Mouse (Mus musculus) heart, postnatal 14 days (tissue): ENCODE measurements around the gene Atxn7l1. TPM values are rescaled to one million over a fixed set of nuclear protein-coding genes. Genes with fewer than 3 reads are reported as not detected.

ENCODE experiments used
- DNase-seq, 2 experiments: peaks; one replicate each; pipeline ENCODE4 v3.0.0; 2021 to 2022
- intact Hi-C: fragments of 180-260 bp; cut with DNase I; formaldehyde crosslinking; loops from one replicate; pipeline ENCODE4 v1.15.1; 2025
- total RNA-seq, 2 experiments: library from RNA; stranded (reverse); gene quantifications; 2 replicates each; pipeline ENCODE4 v1.2.3; 2021

Atxn7l1 gene
- total RNA-seq, 2 experiments from 2014 or later, result 17.1 to 18.6 TPM

DNA sequence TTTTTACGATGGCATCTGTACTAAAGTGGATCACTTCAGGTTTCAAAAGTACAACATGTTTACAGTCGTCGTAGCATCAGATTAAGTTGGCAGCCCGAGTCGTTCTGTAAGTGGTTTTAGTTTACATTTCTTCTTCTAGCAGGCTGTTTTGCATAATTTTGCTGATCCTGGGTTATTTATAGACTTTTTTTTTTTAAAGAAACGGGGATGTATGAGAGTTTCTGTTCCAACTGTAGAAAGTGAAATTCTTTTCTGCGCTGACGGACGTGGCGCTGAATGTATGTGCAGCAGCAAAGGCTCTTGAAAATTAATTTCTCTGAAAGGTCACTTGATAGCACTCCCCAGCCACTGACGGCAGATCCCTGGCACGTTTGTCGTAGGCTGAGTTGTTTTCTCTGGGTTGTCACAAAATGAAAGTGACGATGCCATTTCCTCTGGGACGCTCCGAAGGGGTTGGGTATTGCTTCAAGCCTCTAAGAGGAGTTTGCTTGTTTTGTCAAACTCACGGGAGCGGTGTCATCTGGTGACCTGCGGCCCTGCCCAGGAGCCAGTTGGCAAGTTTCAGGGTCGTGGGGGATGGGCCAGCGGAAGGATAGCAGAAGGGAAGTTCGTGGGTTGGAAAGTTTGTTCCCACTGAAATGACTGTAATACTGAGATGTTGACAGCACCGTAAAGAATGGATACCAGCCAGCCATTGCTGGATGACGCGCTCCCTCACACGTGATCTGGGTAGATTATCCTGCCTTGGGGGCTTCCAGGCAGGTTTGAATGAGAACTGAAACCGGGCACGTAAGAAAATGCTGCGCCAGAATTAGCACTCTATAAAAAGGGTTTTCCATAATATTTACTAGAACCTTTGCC, 155.3 kb downstream of the Atxn7l1 start:
- peak; percentile 71 to 74 for DNase-seq
- intact Hi-C loops, result no loop called here

- no peak for DNase-seq
- intact Hi-C loops, result no loop called here
These were observed 155.9 kb downstream of the Atxn7l1 start for GRCm38 (mm10) chr12:33303384-33303770.

- no peak for DNase-seq
- intact Hi-C loops, result no loop called here
These were observed 157.6 kb downstream of the Atxn7l1 start for GRCm38 (mm10) chr12:33305106-33305505.

DNA sequence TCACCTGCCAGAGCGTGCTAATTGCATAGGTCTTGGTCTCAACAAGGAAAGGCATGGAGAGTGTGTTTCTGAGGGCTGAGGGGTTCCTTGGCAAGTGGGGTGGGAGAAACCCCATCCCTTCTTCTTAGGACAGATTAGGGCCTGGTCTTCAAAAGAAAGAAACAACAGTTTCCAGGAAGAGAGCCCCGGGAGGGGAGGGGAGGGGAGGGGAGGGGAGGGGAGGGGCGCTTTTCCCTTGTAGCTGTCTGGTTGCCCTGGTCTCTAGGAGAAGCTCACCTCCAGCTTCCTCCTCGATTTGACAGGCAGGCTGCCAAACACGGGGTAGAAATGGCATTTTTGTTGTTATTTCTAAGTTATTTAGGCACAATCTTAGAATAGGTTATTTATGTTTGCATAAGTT, 159.0 kb downstream of the Atxn7l1 start:
- no peak for DNase-seq
- intact Hi-C loops, result no loop called here

DNA sequence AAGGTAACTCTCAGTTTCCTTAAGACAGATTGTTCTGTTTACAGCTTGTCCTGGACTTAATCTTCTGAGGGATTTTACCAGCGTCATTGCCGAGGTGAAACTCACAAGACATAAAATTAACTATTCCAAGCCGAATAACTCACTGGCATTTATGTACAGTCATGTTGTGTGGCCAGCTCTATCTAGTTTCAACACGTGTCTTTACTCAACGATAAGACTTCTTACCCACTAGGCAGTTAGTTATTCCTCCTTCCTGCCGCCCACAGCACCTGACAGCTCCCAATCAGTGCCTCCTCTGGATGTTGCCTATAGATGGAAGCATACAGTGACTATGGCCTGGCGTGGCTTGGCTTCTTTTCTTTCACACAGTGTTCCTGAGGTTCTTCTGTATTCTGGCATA, 161.2 kb downstream of the Atxn7l1 start:
- intact Hi-C loops, result no loop called here
- no peak for DNase-seq

DNA sequence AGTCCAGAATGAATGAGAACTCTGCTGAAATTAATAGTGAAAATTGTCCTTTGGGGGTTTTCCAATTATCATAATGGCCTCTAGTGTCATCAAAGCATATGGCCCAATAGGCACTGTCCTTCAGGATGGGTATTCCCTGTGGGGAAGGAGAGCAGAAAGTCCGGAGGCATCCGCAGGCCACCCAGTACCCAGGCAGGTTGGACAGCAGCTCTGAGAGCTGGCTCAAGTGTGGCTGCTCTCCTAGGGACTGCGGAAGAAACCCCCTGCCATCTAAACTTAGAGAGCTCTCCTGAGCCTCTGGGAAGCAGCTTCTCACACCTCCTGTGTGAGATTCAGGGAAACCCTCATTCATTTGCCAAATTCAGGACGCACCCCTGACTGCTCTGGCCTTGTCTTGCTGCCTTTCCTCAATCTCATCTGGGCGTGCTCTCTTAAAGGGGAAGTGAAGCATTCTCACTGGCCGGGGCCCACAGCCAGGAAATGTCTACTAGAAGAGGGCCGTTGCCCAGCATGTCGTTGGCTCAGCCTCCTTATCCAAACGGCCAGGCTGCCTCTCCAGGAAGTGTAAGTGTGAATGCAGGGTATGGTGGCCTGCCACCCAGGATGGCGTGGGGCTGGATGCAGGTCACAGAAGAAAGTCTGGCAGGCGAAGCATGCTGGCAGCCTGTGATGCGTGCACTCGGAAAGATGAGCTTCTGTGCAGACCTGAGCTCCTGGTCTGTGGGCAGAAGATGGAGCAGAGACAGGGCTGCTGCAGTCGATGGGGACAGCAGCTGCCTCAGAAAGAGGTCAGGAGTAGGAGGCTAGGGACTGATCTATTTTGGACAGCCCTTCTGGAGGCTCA, 166.6 kb downstream of the Atxn7l1 start:
- DNase-seq, result peak; percentile 78 to 81

GRCm38 (mm10) chr12:33314924-33315643, 167.6 kb downstream of the Atxn7l1 start:
- intact Hi-C loops, result no loop called here

More for the DNA sequence above, 166.6 kb downstream of the Atxn7l1 start:
- intact Hi-C loops, result no loop called here

DNA sequence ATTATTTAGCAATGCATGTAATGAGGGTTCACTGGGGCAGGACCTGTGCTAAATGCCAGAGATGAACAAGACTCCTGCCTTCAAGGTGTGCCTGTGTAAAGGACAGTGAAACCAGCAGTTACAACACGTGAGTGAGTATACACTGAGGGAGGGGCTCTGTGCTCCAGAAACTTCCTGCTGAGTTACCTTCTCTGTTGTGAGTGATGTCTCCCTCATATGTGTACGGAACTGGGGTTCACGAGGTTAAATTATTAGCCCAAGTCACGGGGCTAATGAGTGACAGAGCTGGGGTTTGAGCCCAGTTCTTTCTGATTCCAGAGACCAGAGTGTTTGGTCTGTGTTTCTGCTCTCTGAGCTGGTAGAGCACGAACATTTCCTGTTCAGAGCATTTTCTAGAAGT, 168.3 kb downstream of the Atxn7l1 start:
- no peak for DNase-seq
- intact Hi-C loops, result no loop called here

More at GRCm38 (mm10) chr12:33314924-33315643, 167.6 kb downstream of the Atxn7l1 start:
- DNase-seq, result peak; percentile 28 to 31

DNA sequence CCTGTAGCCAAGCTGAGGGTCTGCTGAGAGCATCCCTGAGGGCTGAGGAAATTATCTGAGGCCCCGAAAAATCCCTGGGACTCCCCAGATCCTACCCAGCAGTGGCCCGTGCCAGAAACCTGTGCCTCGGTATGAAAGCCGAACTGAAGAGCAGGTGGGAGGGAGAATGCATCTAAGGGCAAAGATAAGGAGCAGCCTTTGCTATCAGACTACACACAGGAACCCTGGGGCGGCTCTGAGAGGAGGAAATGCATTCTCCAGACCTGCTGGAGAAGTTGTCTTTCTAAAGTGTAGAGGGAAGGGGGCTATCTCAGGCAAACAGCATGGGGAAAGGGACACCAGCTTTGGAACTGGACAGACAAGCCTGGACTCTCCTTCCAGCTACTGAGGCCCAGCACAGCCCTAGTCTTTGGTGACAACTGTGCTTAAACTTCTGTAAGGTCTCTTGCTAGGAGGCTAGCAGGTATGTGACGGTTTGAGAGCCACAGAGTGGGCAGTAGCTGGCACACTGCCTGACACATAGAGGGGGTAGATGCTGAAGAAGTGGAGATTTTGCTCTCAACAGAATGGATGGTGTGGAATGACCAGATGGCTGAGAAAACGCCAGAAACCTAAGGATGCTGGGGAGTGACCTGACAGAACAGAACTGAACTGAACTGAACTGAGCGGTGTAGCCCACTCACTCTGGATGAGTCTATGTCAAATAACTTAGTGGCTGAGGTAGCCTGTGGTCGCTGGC, 170.5 kb downstream of the Atxn7l1 start:
- DNase-seq, result no peak
- intact Hi-C loops, result no loop called here

GRCm38 (mm10) chr12:33322547-33322946, 175.1 kb downstream of the Atxn7l1 start:
- no peak for DNase-seq
- intact Hi-C loops, result no loop called here

GRCm38 (mm10) chr12:33323821-33324220, 176.3 kb downstream of the Atxn7l1 start:
- intact Hi-C loops, result no loop called here
- no peak for DNase-seq

- intact Hi-C loops, result no loop called here
- DNase-seq, result no peak
These were observed 177.9 kb downstream of the Atxn7l1 start for GRCm38 (mm10) chr12:33325424-33325823.

DNA sequence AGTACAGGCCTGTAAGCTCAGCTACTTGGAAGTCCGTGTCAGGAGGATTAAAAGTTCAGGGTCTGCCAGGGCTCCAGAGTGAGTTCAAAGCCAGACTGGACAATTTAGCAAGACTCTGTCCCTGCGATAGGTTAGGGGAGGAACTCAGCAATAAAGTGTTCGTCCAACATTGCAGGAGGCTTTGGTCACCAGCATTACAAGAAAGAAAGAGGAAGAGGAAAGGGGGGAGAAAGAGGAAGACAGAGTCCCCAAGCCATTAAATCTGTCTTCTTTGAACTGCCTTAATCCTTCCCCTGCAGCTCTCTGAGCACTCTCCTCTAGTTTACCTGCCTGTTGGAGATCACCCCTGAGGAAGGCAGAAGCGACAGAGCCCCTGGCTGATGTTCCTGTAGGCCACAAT, 184.6 kb downstream of the Atxn7l1 start:
- no peak for DNase-seq
- intact Hi-C loops, result loop anchor here (10.0 kb wide), 1 partner anchor 417 kb away; no protein-coding TSS in a partner anchor

GRCm38 (mm10) chr12:33332796-33333195, 185.3 kb downstream of the Atxn7l1 start:
- intact Hi-C loops, result loop anchor here (10.0 kb wide), 1 partner anchor 418 kb away; no protein-coding TSS in a partner anchor

GRCm38 (mm10) chr12:33333914-33334313, 186.4 kb downstream of the Atxn7l1 start:
- DNase-seq, result peak; percentile 86 to 92
- intact Hi-C loops, result loop anchor here (1.0 to 10.0 kb wide), 5 partner anchors 53 to 419 kb away; partner anchors contain the start of gene Atxn7l1

More at GRCm38 (mm10) chr12:33332796-33333195, 185.3 kb downstream of the Atxn7l1 start:
- DNase-seq, result no peak

DNA sequence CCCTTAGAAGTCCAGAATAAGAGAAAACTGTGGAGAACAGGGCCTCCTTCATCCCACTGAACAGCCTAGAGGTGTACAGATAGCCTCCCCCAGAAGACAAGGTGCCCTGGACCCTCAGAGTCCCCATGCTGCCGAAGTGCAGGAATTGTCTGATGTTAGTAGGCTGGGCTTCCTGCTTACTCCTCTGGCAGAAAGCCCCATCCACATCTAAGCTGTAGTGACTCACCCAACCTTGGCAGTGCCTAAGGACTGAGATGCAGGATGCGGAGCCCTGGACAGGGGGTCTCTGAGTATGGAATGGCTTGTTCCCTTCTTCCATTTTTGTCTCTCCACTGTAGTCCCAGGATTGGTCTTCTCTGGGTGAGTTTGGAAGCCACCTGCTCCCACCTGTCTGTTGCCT, 187.0 kb downstream of the Atxn7l1 start:
- intact Hi-C loops, result loop anchor here (1.0 to 10.0 kb wide), 5 partner anchors 53 to 420 kb away; partner anchors contain the start of gene Atxn7l1

GRCm38 (mm10) chr12:33334951-33335350, 187.5 kb downstream of the Atxn7l1 start:
- no peak for DNase-seq
- intact Hi-C loops, result loop anchor here (1.0 to 10.0 kb wide), 5 partner anchors 54 to 420 kb away; partner anchors contain the start of gene Atxn7l1

More for the DNA sequence above, 187.0 kb downstream of the Atxn7l1 start:
- no peak for DNase-seq

DNA sequence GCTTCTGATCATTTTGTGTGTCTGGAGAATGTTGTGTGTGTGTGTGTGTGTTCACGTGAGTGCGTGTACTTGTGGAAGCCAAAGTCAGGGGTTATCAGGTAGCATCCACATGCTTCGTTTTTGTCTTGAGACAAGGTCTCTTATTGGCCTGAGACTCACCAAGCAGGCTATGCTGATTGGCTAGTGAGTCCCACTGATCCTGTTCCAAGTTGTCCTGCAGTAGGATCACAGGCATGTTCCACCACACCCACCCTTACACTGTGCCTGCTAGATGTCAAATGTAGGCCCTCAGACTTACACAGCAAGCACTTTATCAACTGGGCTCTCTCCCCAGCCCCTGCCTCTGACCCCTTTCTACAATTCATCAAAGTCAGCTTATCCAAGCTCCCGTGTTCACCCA, 187.9 kb downstream of the Atxn7l1 start:
- intact Hi-C loops, result loop anchor here (2.0 to 10.0 kb wide), 2 partner anchors 183 to 421 kb away; no protein-coding TSS in a partner anchor
- DNase-seq, result no peak

DNA sequence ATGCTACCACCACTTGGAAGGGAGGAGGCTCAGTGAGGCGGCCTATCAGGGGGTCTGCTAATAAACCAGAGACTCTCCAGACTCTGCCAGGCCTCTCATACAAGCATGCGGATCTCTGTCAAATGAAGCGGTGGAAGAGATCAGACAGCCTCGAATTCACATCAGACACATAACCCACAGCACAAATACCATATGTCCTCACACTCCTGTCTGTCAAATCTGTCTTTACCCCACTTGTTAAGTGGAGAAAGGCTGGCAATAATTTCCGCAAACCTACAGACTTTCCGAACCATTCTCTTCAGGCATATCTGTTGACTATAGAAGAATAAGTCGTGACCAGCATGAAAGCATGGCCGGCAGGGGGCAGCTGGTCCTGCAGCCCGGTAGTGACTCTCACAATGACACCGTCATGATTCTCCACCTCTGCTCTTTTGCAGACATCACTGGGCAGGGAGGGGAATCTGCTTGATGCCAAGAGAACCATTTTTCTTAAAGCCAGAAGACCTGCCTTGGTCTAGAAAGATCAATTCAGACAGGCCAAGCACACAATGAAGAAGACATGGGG, 189.2 kb downstream of the Atxn7l1 start:
- intact Hi-C loops, result loop anchor here (10.0 kb wide), 1 partner anchor 422 kb away; no protein-coding TSS in a partner anchor
- no peak for DNase-seq
